Mouse (Mus musculus) neural tube, embryonic 15.5 days (tissue): Measurements from ENCODE around the gene Tmem238l. TPM values are rescaled to one million over a fixed set of nuclear protein-coding genes. Genes with fewer than 3 reads are reported as not detected.
A peak's percentile ranks its signal among the peaks of the same experiment; 100 is the strongest.

ENCODE experiments used
- ATAC-seq: fragments of 200-750 bp; cut with Nextera tagmentation; 2 replicates; pipeline ENCODE4 v1.8.0; 2017; ENCODE audit warnings: mild to moderate bottlenecking, moderate TSS enrichment, moderate library complexity; ENCODE audit not compliant: low FRiP score
- H3K27ac ChIP-seq: fragments of 300-500 bp; sonication (generic); replicated peaks from 2 replicates; pipeline ENCODE4 v1.5.1; 2015; ENCODE audit warnings: mild to moderate bottlenecking, inconsistent platforms
- H3K27me3 ChIP-seq: fragments of 300-500 bp; sonication (generic); replicated peaks from 2 replicates; pipeline ENCODE4 v1.6.1; 2015; ENCODE audit warnings: inconsistent platforms
- H3K36me3 ChIP-seq: fragments of 300-500 bp; sonication (generic); 2 replicates; pipeline ENCODE4 v1.6.1; 2015; ENCODE audit warnings: inconsistent platforms
- H3K4me1 ChIP-seq: fragments of 300-500 bp; sonication (generic); 2 replicates; pipeline ENCODE4 v1.6.1; 2015; ENCODE audit warnings: inconsistent platforms
- H3K4me2 ChIP-seq: fragments of 300-500 bp; sonication (generic); 2 replicates; pipeline ENCODE4 v1.6.1; 2015; ENCODE audit warnings: inconsistent platforms, mild to moderate bottlenecking, moderate library complexity
- H3K4me3 ChIP-seq: fragments of 300-500 bp; sonication (generic); replicated peaks from 2 replicates; pipeline ENCODE4 v1.5.1; 2015; ENCODE audit warnings: mild to moderate bottlenecking, inconsistent platforms
- H3K9ac ChIP-seq: fragments of 300-500 bp; sonication (generic); replicated peaks from 2 replicates; pipeline ENCODE4 v1.6.1; 2015; ENCODE audit warnings: mild to moderate bottlenecking, inconsistent platforms
- H3K9me3 ChIP-seq: fragments of 300-500 bp; sonication (generic); replicated peaks from 2 replicates; pipeline ENCODE4 v1.6.1; 2016; ENCODE audit warnings: inconsistent platforms
- WGBS: fragments of 180-500 bp; shearing (Covaris S2); methylation state at CpG from one replicate; pipeline ENCODE4 v1.1.7; 2015; ENCODE audit warnings: mixed read lengths; 5-methylcytosine and 5-hydroxymethylcytosine counted together
- polyA plus RNA-seq: library from polyadenylated mRNA; unstranded; fragments of >200 nt; fragmentation: Nextera tagmentation; extraction: Ambion mirVana; gene quantifications from 2 replicates; pipeline ENCODE4 v1.2.1, GENCODE M21; 2015

Gene Tmem238l
- polyA plus RNA-seq, 1 experiment from 2014 or later: not detected

DNA sequence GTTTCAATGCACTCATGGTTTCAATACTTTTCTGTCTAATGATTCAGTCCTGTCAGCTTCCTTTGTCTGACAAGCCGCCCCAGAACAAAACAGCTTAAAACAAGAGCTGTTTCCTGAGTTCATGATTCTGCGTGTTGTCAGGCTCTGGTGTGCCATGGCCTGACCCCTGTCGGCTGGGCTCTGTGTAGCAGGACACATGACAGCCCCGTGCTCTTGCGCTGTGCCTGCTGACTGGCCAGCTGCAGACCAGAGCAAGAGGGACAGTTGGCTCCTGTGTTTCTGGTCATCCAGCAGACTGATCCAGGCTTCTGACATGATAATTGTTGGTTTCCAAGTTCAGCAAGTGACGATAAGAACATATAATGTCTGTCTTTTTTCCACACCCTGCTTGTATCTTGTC, 26.4 kb downstream of the Tmem238l start:
- no peak overlapping the region for H3K27ac ChIP-seq
- H3K36me3 ChIP-seq: no peaks in the 10 kb centered on the region
- no peaks in the 10 kb centered on the region for H3K9me3 ChIP-seq
- no peaks in the 10 kb centered on the region for H3K27me3 ChIP-seq
- no peak for ATAC-seq
- no peak overlapping the region for H3K4me2 ChIP-seq
- no peak overlapping the region for H3K4me3 ChIP-seq
- no peak overlapping the region for H3K9ac ChIP-seq
- peaks cover 15% of the 10 kb centered on the region for H3K4me1 ChIP-seq
- 39% methylated on average over 6 of the region's 6 CpGs for WGBS

DNA sequence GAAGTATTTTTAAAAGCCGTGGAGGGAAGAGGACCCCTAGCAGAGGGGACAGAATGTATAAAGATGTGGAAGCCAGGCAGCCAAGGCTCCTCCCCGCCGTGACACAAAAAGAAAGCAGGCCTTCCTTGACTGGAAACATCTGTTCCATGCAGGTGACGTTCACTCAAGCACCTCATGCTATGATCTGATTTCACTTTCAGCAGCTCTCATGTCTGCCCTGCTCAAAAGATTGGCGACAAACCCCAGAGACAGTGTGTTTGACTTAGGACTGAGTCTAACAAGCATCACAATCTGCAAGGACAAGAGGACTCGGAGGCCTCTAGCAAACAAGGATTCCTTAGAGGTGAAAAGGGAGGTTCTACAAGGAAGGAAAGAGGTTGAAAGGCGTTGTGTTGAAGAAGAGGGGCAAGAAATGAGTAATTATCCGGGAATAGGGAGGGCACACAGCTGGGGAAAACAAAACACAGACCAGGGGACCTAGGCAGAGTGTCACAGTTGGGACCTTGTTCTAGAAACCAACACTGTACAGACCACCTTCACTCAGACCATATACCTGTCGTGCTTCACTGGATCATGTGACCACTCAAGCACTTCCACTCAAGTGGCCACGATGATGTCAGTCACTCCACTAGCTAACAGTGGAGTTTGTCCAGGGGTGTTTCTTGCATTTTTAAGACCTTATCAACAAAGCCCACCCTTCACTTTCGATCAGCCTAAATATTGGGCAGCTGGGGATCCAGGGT, 27.2 kb downstream of the Tmem238l start:
- Histone ChIP-seq H3K4me2 (peak overlapping the region; percentile 77; the same call in 1 of the 2 replicates), H3K27ac (peak overlapping the region; percentile 74; the same call in 1 of the 2 replicates), H3K27me3 (no peaks in the 10 kb centered on the region), H3K9ac (no peak overlapping the region), H3K9me3 (no peaks in the 10 kb centered on the region), H3K4me3 (no peak overlapping the region), H3K36me3 (no peaks in the 10 kb centered on the region), H3K4me1 (peaks cover 15% of the 10 kb centered on the region)
- WGBS: 68% methylated on average over 11 of the region's 11 CpGs
- ATAC-seq: no peak

DNA sequence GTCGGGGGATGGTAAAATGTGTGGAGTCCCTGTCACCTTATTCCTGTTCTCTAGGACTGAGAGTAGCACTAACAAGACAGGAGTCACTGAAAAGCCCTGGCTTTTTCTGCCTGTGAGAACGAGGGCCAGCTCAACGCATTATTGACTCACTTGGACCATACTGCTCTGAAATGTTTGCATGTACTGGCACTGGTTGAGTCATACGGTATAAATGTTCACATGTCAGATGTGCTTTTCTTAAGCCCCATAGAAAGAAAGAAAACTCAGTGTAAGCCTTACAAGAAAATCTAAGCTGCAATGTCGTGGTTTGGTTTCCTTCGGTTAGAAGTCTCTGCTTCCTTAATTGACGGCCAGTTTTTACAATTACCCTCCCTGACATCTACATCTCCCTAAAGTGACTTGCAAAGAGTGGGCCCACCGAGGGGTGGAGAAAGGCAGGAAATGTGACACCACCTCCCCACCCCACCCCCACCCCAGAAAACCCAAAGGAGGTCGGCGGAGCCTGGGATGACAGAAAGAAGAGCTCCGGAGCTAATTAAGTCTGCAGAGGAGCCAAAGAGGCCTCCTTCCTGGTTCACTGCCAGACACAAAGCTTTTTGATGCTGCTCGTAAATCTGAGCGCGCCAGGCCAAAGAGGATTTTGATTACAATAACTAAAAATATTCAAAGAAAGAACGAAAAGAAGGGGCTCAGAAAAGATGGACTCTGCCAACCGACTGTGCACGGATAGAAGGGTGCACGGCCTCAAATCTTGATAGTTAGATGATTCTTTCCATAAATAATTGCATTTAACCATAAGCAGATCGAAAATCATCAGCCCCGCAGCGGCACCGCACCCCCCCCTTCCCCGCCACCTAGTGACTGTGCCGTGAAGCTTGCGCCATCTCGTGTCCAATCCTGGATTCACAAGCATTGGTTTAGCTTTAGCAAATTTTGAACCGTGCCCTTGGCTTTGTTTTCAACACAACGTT, 28.0 kb downstream of the Tmem238l start:
- 4% methylated on average over 28 of the region's 28 CpGs for WGBS

DNA sequence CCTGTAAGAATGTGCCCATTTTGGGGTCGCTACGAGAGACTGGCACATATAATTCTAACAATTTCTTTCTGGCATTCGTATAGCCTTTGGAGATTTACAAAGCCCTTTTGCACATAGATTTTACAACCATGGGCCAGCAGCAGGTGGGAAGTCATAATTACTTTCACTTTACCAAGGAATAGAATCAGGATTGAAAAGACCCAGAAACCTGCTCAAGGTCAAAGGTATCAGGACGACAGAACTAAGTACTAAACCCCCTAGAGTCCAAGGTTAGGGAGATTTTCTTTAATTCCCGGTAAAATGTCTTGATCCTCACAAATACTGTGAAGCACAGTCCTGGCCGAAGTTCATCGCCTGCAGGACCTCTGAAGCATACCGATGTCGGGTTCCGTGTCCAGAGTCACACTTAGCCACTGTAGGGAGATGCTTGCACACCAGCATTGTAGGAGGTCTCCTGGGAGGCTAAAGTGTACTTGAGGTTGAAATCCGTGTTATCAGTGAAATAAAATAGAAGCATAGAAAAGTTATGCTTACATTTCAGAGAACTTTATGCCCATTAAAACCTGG, 28.8 kb downstream of the Tmem238l start:
- peak overlapping the region; percentile 42 for H3K4me3 ChIP-seq
- no peaks in the 10 kb centered on the region for H3K9me3 ChIP-seq
- no peaks in the 10 kb centered on the region for H3K36me3 ChIP-seq
- H3K4me1 ChIP-seq: peaks cover 15% of the 10 kb centered on the region
- no peak overlapping the region; the same call in 1 of the 2 replicates for H3K27ac ChIP-seq
- H3K4me2 ChIP-seq: peak overlapping the region; percentile 77
- WGBS: 27% methylated on average over 11 of the region's 11 CpGs
- no peak for ATAC-seq
- H3K27me3 ChIP-seq: no peaks in the 10 kb centered on the region
- 0 out of 2 replicates have a peak overlapping the region, but pooled peaks have one; percentile 28 for H3K9ac ChIP-seq

More for the DNA sequence above, 28.0 kb downstream of the Tmem238l start:
- Histone ChIP-seq H3K4me2 (peak overlapping the region; percentile 77), H3K4me1 (peaks cover 15% of the 10 kb centered on the region), H3K9me3 (no peaks in the 10 kb centered on the region), H3K9ac (peak overlapping the region; percentile 62), H3K27me3 (no peaks in the 10 kb centered on the region), H3K27ac (peak overlapping the region; percentile 74), H3K36me3 (no peaks in the 10 kb centered on the region), H3K4me3 (peak overlapping the region; percentile 42)
- peak; percentile 83 for ATAC-seq

DNA sequence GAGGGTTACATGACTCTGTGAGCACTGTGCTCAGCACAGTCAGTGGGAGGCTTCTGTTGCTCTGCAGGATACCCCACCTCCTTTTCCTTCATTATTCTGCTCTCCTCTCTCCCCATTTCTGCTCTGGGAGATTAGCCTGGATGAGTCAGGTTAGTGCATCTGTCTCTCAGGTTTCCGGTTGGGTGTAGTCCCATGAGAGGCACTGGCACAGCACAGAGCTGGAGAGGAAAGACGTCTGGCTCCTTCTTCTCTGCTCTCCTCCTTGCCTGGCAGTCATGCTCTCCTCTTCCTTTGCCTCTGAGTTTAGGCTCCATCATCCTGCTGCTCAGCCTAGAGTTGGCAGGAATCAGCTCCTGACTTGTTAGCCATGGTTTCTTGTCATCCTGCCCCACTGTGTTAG, 35.7 kb downstream of the Tmem238l start:
- no peaks in the 10 kb centered on the region for H3K9me3 ChIP-seq
- H3K4me2 ChIP-seq: no peak overlapping the region
- no peak overlapping the region for H3K4me3 ChIP-seq
- H3K4me1 ChIP-seq: no peaks in the 10 kb centered on the region
- no peaks in the 10 kb centered on the region for H3K27me3 ChIP-seq
- WGBS: 92% methylated on average over 2 of the region's 2 CpGs
- ATAC-seq: no peak
- H3K36me3 ChIP-seq: no peaks in the 10 kb centered on the region
- no peak overlapping the region for H3K9ac ChIP-seq
- H3K27ac ChIP-seq: no peak overlapping the region

DNA sequence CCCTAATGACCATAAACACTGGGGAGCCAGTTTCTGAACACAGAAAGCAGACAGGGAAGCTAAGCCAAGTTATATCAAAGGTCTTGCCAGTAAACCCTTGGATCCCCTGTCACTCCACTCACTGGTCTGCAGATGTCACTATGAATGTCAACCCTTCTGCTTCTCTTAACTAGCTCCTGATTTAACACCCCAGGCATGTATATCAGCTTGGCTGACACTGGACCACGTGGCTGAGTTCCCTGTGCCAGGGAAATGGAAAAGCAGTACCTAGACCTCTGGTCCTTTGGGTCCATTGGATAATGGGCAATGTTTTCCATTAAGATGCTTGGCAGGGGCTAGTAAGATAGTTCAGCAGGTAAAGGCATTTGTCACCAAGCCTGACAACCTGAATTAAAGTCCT, 37.2 kb downstream of the Tmem238l start:
- WGBS: 39% methylated on average over 1 of the region's 1 CpGs

DNA sequence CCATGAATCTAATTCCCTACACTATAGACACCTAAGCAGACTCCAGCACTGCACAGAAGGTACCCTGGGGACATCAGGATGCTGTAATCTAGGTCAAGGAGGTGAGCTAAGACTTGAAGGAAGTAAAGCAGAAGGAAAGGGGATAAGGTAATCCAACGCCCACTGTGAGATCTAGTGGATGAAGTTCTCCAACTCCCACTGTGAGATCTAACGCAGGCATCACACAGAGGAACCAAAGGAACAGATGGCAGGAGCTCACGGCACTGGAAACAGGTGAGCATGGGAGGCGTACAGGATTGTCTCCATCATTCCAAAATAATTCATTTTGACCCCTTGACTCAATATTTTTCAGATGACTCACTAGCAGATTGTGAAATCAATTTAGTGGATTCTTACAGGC, 40.0 kb downstream of the Tmem238l start:
- Histone ChIP-seq H3K27me3 (no peaks in the 10 kb centered on the region), H3K36me3 (no peaks in the 10 kb centered on the region), H3K27ac (no peak overlapping the region), H3K4me1 (peaks cover 11% of the 10 kb centered on the region), H3K9ac (no peak overlapping the region), H3K4me2 (no peak overlapping the region), H3K4me3 (no peak overlapping the region), H3K9me3 (no peaks in the 10 kb centered on the region)
- ATAC-seq: no peak
- 83% methylated on average over 4 of the region's 4 CpGs for WGBS

More for the DNA sequence above, 37.2 kb downstream of the Tmem238l start:
- no peaks in the 10 kb centered on the region for H3K27me3 ChIP-seq
- no peak overlapping the region for H3K4me2 ChIP-seq
- H3K9me3 ChIP-seq: no peaks in the 10 kb centered on the region
- H3K9ac ChIP-seq: no peak overlapping the region
- H3K4me3 ChIP-seq: no peak overlapping the region
- no peak overlapping the region for H3K27ac ChIP-seq
- H3K4me1 ChIP-seq: no peaks in the 10 kb centered on the region
- no peak for ATAC-seq
- no peaks in the 10 kb centered on the region for H3K36me3 ChIP-seq

DNA sequence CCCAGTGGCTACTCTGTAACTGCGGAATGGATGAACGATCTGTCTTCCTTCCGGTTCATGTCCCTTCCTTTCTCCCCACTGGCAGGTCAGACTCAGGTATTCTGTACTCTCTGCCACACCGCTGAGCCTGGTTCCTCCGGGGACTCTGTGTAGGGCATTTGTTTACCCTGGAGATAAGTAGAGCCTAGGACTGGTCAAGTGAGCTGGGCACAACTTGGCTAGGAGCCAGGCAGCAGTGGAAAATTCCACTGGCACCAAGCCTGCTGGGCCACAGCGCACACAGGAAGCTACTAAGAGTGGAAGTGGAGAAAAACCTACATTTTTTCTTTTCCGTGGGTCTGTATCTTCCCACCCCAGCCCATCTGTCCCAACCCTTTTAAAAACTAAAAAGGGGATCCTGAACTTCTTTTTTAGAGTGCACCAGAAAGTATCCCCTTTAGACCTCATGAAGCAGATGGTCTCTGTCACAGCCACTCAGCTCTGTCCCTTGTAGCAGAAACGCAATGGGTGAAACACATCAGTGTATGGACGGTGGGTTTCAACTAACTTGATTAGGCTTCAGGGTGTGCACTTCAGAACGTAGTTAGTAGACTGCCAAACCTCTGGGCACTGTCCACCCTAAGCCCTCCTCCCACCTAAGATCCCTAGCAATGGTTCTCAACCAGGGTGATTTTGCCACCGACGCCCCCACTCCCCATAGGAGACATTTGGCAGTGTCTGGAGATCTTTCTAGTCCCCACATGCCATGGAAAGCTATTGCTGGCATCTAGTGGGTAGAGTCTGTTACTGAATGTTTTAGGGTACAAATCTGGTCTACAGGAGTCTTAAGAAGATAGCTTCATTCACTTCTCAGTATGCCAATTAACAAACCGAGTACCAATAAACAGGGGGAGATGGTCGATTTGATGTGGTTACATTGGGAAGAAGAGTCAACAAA, 42.3 kb downstream of the Tmem238l start:
- peak; percentile 46; the same call in 1 of the 2 replicates for ATAC-seq
- Histone ChIP-seq H3K9me3 (no peaks in the 10 kb centered on the region), H3K4me2 (no peak overlapping the region), H3K4me3 (no peak overlapping the region), H3K9ac (no peak overlapping the region), H3K4me1 (peaks cover 19% of the 10 kb centered on the region), H3K36me3 (no peaks in the 10 kb centered on the region), H3K27me3 (no peaks in the 10 kb centered on the region), H3K27ac (no peak overlapping the region)
- 75% methylated on average over 14 of the region's 14 CpGs for WGBS

DNA sequence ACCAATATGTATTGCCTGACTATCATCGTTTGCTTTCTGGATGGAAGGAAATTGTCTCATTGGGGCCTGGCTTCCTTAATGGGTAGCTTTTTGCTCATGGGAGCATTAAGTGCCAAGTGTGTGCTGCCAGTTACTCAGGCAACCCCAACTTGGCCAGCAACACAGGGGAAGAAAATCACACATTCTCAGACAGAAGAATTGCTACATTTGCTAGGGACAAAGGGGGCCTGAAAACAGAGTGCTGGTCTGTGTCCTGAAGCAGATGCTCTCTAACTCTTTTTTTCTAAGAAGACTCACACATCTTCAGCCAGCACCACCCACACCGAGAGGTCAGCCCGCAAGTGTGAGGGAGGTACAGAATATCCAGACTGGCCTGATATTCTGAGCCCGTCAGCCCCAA, 44.2 kb downstream of the Tmem238l start:
- 57% methylated on average over 4 of the region's 4 CpGs for WGBS
- H3K4me1 ChIP-seq: peaks cover 19% of the 10 kb centered on the region
- ATAC-seq: peak; percentile 48; the same call in 1 of the 2 replicates
- no peak overlapping the region for H3K9ac ChIP-seq
- H3K27me3 ChIP-seq: no peaks in the 10 kb centered on the region
- no peaks in the 10 kb centered on the region for H3K9me3 ChIP-seq
- H3K36me3 ChIP-seq: no peaks in the 10 kb centered on the region
- no peak overlapping the region for H3K4me2 ChIP-seq
- peak overlapping the region; percentile 63 for H3K27ac ChIP-seq
- H3K4me3 ChIP-seq: no peak overlapping the region

DNA sequence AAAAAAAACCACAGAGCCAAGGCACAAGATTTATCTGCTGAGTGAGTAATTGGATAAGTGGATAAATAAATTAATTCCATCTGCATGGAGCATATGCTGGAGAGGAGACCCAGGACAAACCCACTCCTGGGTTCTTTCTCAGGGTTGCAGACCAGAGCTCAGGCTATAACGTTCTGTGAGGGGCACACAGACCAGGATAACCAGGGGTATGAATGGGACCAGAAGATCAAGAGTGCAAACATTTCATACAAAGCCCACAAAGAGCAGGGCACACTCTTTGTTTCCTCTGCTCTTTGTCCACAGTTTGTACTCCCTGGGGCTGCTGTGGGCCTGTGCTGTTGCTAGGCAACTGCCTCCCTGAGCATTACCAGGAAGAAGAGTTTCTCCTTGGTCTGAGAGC, 45.3 kb downstream of the Tmem238l start:
- no peaks in the 10 kb centered on the region for H3K9me3 ChIP-seq
- ATAC-seq: 0 out of 2 replicates have a peak, but pooled peaks have one; percentile 62
- no peak overlapping the region for H3K4me3 ChIP-seq
- no peaks in the 10 kb centered on the region for H3K27me3 ChIP-seq
- no peaks in the 10 kb centered on the region for H3K36me3 ChIP-seq
- H3K4me1 ChIP-seq: peaks cover 19% of the 10 kb centered on the region
- whole genome bisulfite sequencing: 14% methylated on average over 1 of the region's 1 CpGs
- H3K27ac ChIP-seq: 0 out of 2 replicates have a peak overlapping the region, but pooled peaks have one; percentile 63
- no peak overlapping the region for H3K4me2 ChIP-seq
- no peak overlapping the region for H3K9ac ChIP-seq
